Mouse (Mus musculus): ENCODE measurements around the gene Exoc3l4. TPM values are rescaled to one million over a fixed set of nuclear protein-coding genes. Genes with fewer than 3 reads are reported as not detected.

Exoc3l4 gene
- total and polyA plus RNA-seq, 2 experiments from 2014 or later: 7.9 to 9.8 TPM

DNA sequence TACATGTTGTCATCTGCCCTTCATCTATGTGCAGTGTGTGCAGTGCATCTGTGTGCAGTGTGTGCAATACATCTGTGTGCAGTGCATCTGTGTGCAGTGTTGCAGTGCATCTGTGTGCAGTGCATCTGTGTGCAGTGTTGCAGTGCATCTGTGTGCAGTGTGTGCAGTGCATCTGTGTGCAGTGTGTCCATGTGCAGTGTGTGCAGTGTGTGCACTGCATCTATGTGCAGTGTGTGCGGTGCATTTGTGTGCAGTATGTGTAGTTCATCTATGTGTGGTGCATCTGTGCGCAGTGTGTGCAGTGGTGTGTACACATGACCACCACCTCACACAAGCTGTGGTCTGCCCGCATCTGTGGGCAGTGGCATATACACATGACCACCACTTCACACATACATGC, 49.6 kb downstream of the Exoc3l4 start:
- H3K4me3 ChIP-seq (ENCODE audit: low read depth, low read length): no peak overlapping the region
- no peak for DNase-seq (ENCODE audit: low spot score)
- H3K4me1 ChIP-seq (ENCODE audit: control insufficient read depth, insufficient read depth): no peaks in the 10 kb centered on the region
- no peak overlapping the region for H3K4me2 ChIP-seq (ENCODE audit: low read depth, low read length)
- WGBS: 87% methylated on average over 3 of the region's 3 CpGs
- no peak overlapping the region for H3K9ac ChIP-seq (replicated peaks; ENCODE audit: low read depth, low read length)
- H3K36me3 ChIP-seq (replicated peaks; ENCODE audit: control insufficient read depth, insufficient read depth, low read length): no peaks in the 10 kb centered on the region
- H3K27me3 ChIP-seq (ENCODE audit: control insufficient read depth, insufficient read depth, low read length): 0 out of 2 replicates have a peak, but pooled peaks cover 3% of the 10 kb centered on the region
- ATAC-seq (ENCODE audit: insufficient read depth, low read depth): no peak
- no peaks in the 10 kb centered on the region for H3K9me3 ChIP-seq (replicated peaks; ENCODE audit: control insufficient read depth, low read length)
- H3K27ac ChIP-seq (ENCODE audit: low read depth): no peak overlapping the region
- TF ChIP-seq EP300 (IDR thresholded peaks at IDR 0.05; ENCODE audit: low read depth) (no peak), CTCF (IDR thresholded peaks at IDR 0.05; ENCODE audit: low read depth) (no peak)

DNA sequence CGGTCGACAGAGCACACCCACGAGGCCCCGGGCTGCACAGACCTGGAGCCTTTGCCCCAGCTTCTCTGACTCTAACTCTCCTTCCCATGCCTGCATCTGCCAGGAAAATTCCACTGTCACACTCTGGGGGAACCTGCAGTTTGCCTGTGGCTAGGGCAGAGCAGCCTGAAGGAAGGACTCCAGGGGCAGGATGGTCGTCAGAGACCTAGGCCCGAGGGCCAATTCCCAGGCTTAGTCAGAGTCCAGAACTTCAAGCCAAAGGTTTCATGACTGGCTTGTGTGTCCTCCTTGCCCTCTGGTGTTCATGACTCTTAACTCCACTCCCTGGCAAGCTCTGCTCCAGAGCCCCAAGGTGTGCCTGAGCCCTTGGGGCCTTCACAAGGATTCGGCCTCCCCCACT, 51.4 kb downstream of the Exoc3l4 start:
- peaks cover 4% of the 10 kb centered on the region; the same call in 1 of the 2 replicates for H3K27me3 ChIP-seq (ENCODE audit: control insufficient read depth, insufficient read depth, low read length)
- no peaks in the 10 kb centered on the region for H3K9me3 ChIP-seq (replicated peaks; ENCODE audit: control insufficient read depth, low read length)
- no peaks in the 10 kb centered on the region for H3K36me3 ChIP-seq (replicated peaks; ENCODE audit: control insufficient read depth, insufficient read depth, low read length)
- H3K4me2 ChIP-seq (ENCODE audit: low read depth, low read length): no peak overlapping the region
- 78% methylated on average over 7 of the region's 7 CpGs for WGBS
- DNase-seq (ENCODE audit: low spot score) (no peak), ATAC-seq (ENCODE audit: insufficient read depth, low read depth) (no peak)
- H3K4me1 ChIP-seq (ENCODE audit: control insufficient read depth, insufficient read depth): no peaks in the 10 kb centered on the region
- TF ChIP-seq CTCF (IDR thresholded peaks at IDR 0.05; ENCODE audit: low read depth): no peak
- no peak for TF ChIP-seq EP300 (IDR thresholded peaks at IDR 0.05; ENCODE audit: low read depth)
- H3K4me3 ChIP-seq (ENCODE audit: low read depth, low read length): no peak overlapping the region
- no peak overlapping the region for H3K9ac ChIP-seq (replicated peaks; ENCODE audit: low read depth, low read length)
- H3K27ac ChIP-seq (ENCODE audit: low read depth): no peak overlapping the region

DNA sequence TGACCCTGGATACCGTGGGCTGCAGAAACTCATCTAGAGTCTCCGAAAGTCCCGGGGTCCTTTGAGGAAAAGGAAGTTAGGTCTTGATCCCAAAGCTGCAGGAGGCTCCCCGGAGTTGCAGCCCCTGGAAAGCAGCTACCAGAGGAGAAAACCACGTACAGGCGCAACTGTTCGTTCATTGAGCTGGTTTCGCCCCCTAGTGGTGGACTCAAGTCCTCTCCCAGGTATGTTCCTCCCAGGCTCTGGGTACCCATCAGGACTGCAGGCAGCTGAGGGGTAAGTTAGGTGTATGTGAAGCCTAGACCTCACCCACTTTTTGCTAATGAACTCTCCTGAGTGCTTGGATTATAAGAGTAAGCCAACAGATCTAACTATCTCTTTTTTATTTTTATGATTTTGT, 52.7 kb downstream of the Exoc3l4 start:
- 8% methylated on average over 8 of the region's 8 CpGs for WGBS
- TF ChIP-seq EP300 (IDR thresholded peaks at IDR 0.05; ENCODE audit: low read depth) (no peak), CTCF (IDR thresholded peaks at IDR 0.05; ENCODE audit: low read depth) (peak; percentile 83)
- no peak overlapping the region for H3K9ac ChIP-seq (replicated peaks; ENCODE audit: low read depth, low read length)
- H3K27me3 ChIP-seq (ENCODE audit: control insufficient read depth, insufficient read depth, low read length): peaks cover 8% of the 10 kb centered on the region; the same call in 1 of the 2 replicates
- H3K9me3 ChIP-seq (replicated peaks; ENCODE audit: control insufficient read depth, low read length): no peaks in the 10 kb centered on the region
- peak; percentile 81 for DNase-seq (ENCODE audit: low spot score)
- ATAC-seq (ENCODE audit: insufficient read depth, low read depth): peak; percentile 71; the same call in 1 of the 2 replicates
- H3K27ac ChIP-seq (ENCODE audit: low read depth): no peak overlapping the region
- no peaks in the 10 kb centered on the region for H3K36me3 ChIP-seq (replicated peaks; ENCODE audit: control insufficient read depth, insufficient read depth, low read length)
- no peak overlapping the region for H3K4me3 ChIP-seq (ENCODE audit: low read depth, low read length)
- no peaks in the 10 kb centered on the region for H3K4me1 ChIP-seq (ENCODE audit: control insufficient read depth, insufficient read depth)
- H3K4me2 ChIP-seq (ENCODE audit: low read depth, low read length): no peak overlapping the region

GRCm38 (mm10) chr12:111471119-111471518, 54.3 kb downstream of the Exoc3l4 start:
- Histone ChIP-seq H3K9ac (replicated peaks; ENCODE audit: low read depth, low read length) (no peak overlapping the region), H3K4me3 (ENCODE audit: low read depth, low read length) (no peak overlapping the region), H3K27ac (ENCODE audit: low read depth) (no peak overlapping the region), H3K36me3 (replicated peaks; ENCODE audit: control insufficient read depth, insufficient read depth, low read length) (no peaks in the 10 kb centered on the region), H3K27me3 (ENCODE audit: control insufficient read depth, insufficient read depth, low read length) (peaks cover 8% of the 10 kb centered on the region; the same call in 1 of the 2 replicates), H3K4me2 (ENCODE audit: low read depth, low read length) (no peak overlapping the region), H3K4me1 (ENCODE audit: control insufficient read depth, insufficient read depth) (no peaks in the 10 kb centered on the region), H3K9me3 (replicated peaks; ENCODE audit: control insufficient read depth, low read length) (no peaks in the 10 kb centered on the region)
- 59% methylated on average over 1 of the region's 1 CpGs for WGBS
- ATAC-seq (ENCODE audit: insufficient read depth, low read depth) (no peak), DNase-seq (ENCODE audit: low spot score) (no peak)
- no peak for TF ChIP-seq CTCF (IDR thresholded peaks at IDR 0.05; ENCODE audit: low read depth)
- no peak for TF ChIP-seq EP300 (IDR thresholded peaks at IDR 0.05; ENCODE audit: low read depth)

DNA sequence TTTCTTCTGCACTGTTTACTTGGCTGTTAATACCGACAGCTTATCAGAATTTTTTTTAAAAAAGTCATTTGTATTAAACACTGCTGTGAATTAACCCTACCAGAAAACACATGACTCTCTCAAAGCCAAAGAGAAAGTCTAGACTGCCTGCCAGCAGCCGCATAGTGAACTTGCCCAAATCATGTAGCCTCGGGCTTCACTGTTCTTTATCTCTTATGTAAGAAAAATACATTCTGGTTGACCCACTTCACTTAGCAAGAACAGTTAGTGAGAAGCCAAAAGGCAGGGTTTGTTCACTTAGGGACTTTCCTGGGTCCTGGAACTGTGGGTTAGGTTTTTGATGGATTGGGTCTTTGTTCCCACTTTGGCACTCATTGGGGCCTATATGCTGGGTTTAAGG, 54.9 kb downstream of the Exoc3l4 start:
- H3K36me3 ChIP-seq (replicated peaks; ENCODE audit: control insufficient read depth, insufficient read depth, low read length): no peaks in the 10 kb centered on the region
- TF ChIP-seq CTCF (IDR thresholded peaks at IDR 0.05; ENCODE audit: low read depth) (no peak), EP300 (IDR thresholded peaks at IDR 0.05; ENCODE audit: low read depth) (no peak)
- whole genome bisulfite sequencing: 65% methylated on average over 3 of the region's 3 CpGs
- ATAC-seq (ENCODE audit: insufficient read depth, low read depth) (no peak), DNase-seq (ENCODE audit: low spot score) (no peak)
- no peaks in the 10 kb centered on the region for H3K4me1 ChIP-seq (ENCODE audit: control insufficient read depth, insufficient read depth)
- H3K9ac ChIP-seq (replicated peaks; ENCODE audit: low read depth, low read length): no peak overlapping the region
- no peak overlapping the region for H3K4me2 ChIP-seq (ENCODE audit: low read depth, low read length)
- no peak overlapping the region for H3K4me3 ChIP-seq (ENCODE audit: low read depth, low read length)
- peaks cover 8% of the 10 kb centered on the region; the same call in 1 of the 2 replicates for H3K27me3 ChIP-seq (ENCODE audit: control insufficient read depth, insufficient read depth, low read length)
- H3K27ac ChIP-seq (ENCODE audit: low read depth): no peak overlapping the region
- H3K9me3 ChIP-seq (replicated peaks; ENCODE audit: control insufficient read depth, low read length): no peaks in the 10 kb centered on the region

DNA sequence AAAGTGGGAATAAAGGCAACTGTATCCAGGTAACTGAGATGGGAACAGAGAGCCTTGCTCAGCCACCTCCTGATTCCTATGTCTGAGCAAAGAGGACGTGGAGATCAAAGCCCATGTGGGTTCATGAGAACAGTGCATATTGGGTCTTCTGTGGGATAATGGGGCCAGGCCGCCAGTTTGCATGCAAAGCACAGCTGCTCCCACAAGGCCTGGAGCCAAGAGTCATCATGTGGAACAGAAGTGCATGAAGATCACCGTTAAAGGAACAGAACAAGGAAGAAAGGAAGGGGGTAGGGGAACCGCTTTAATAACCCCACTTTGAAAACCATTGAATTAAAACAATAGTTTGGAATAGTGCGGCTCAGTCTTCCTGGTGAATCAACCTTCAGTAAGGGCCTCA, 56.1 kb downstream of the Exoc3l4 start:
- TF ChIP-seq EP300 (IDR thresholded peaks at IDR 0.05; ENCODE audit: low read depth): no peak
- TF ChIP-seq CTCF (IDR thresholded peaks at IDR 0.05; ENCODE audit: low read depth): no peak
- Histone ChIP-seq H3K27ac (ENCODE audit: low read depth) (no peak overlapping the region), H3K4me1 (ENCODE audit: control insufficient read depth, insufficient read depth) (no peaks in the 10 kb centered on the region), H3K4me3 (ENCODE audit: low read depth, low read length) (no peak overlapping the region), H3K36me3 (replicated peaks; ENCODE audit: control insufficient read depth, insufficient read depth, low read length) (no peaks in the 10 kb centered on the region), H3K9me3 (replicated peaks; ENCODE audit: control insufficient read depth, low read length) (no peaks in the 10 kb centered on the region), H3K27me3 (ENCODE audit: control insufficient read depth, insufficient read depth, low read length) (peaks cover 8% of the 10 kb centered on the region; the same call in 1 of the 2 replicates), H3K9ac (replicated peaks; ENCODE audit: low read depth, low read length) (no peak overlapping the region), H3K4me2 (ENCODE audit: low read depth, low read length) (no peak overlapping the region)
- DNase-seq (ENCODE audit: low spot score): no peak
- no peak for ATAC-seq (ENCODE audit: insufficient read depth, low read depth)
- WGBS: 72% methylated on average over 5 of the region's 5 CpGs

Measured in heart, postnatal 0 days (tissue).